Mouse (Mus musculus) inflammation-experienced regulatory T-cells, adult 16 weeks (primary cell): ENCODE results near the gene Clec2d. TPM values are rescaled to one million over a fixed set of nuclear protein-coding genes. Genes with fewer than 3 reads are reported as not detected.

Experiments
- polyA plus RNA-seq: library from polyadenylated mRNA; unstranded; fragments of 100-300 nt; shearing (Covaris generic); gene quantifications from one replicate; pipeline ENCODE4 v1.2.1, GENCODE M21; 2017

Clec2d gene
- polyA plus RNA-seq, result 16.7 TPM

GRCm38 (mm10) chr6:129180403-129181169, at the start of gene Clec2d:
Clec2d (plus strand) TSS chr6:129180615.

Other genes starting within 250 kb of the Clec2d start
- gene Clec2g, start 246.2 kb upstream of the Clec2d start, polyA plus RNA-seq, result not detected
- gene Klrb1f, start 134.7 kb upstream of the Clec2d start, polyA plus RNA-seq, result 5.2 TPM
- not detected for gene Clec2e, start 79.7 kb upstream of the Clec2d start, polyA plus RNA-seq
- 146 TPM for gene Cd69, start 94.8 kb downstream of the Clec2d start, polyA plus RNA-seq
- gene 4922502D21Rik, start 151.2 kb downstream of the Clec2d start, polyA plus RNA-seq, result not detected
- gene Clec12a, start 162.1 kb downstream of the Clec2d start, polyA plus RNA-seq, result 1.5 TPM
- gene Clec12b, start 205.3 kb downstream of the Clec2d start, polyA plus RNA-seq, result not detected
- gene Clec1b, start 216.7 kb downstream of the Clec2d start, polyA plus RNA-seq, result 1.5 TPM
- not detected for gene Clec9a, start 228.2 kb downstream of the Clec2d start, polyA plus RNA-seq